Mouse (Mus musculus) embryonic fibroblast, embryonic 13.5 days (primary cell): Measurements from ENCODE around the gene Pcolce.

Source experiments
- CTCF ChIP-seq: IDR thresholded peaks from 2 replicates; pipeline ENCODE4 v1.5.1; 2011; ENCODE audit warnings: mild to moderate bottlenecking, control low read depth, low read length, moderate library complexity, borderline replicate concordance; ENCODE audit not compliant: insufficient read depth
- POLR2A ChIP-seq: IDR thresholded peaks from 2 replicates; pipeline ENCODE4 v1.6.1; 2011; ENCODE audit warnings: low read depth, mild to moderate bottlenecking, control low read depth, low read length, moderate library complexity

DNA sequence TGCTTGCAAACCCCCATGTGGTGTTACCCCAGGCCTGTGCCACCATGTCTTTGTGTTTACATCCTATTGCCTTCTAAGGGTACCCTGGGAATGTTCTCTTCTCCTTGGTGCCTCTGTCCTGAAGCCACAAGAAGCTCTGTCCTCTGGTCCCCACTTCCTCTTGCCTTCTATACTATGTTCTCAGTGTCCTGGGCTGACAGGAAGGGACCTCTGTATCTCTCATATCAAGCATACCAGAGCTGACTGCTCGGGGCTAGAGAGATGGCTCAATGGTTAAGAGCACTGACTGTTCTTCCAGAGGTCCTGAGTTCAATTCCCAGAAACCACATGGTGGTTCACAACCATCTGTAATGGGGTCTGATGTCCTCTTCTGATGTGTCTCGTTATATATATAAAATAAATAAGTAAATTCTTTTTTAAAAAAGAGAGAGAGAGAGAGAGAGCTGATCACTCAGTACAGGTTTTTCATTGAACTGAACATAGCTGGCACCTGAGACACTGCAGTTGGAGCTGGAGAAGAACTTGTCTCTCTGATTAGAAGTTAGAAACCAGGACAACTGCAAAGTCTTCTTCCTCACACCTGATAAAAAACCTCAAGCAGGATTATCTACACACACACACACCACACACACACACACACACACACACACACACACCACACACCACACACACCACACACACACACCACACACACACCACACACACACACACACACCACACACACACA, 15.3 kb downstream of the Pcolce start:
- TF ChIP-seq CTCF (no peak), POLR2A (no peak)
